Mouse (Mus musculus): ENCODE results near the gene Bcas3.
"Not testable (repeated sequence)": the region's sequence is repeated elsewhere in the genome, so short reads cannot be mapped to it uniquely, and the experiment has no call there.

The Bcas3 gene

DNA sequence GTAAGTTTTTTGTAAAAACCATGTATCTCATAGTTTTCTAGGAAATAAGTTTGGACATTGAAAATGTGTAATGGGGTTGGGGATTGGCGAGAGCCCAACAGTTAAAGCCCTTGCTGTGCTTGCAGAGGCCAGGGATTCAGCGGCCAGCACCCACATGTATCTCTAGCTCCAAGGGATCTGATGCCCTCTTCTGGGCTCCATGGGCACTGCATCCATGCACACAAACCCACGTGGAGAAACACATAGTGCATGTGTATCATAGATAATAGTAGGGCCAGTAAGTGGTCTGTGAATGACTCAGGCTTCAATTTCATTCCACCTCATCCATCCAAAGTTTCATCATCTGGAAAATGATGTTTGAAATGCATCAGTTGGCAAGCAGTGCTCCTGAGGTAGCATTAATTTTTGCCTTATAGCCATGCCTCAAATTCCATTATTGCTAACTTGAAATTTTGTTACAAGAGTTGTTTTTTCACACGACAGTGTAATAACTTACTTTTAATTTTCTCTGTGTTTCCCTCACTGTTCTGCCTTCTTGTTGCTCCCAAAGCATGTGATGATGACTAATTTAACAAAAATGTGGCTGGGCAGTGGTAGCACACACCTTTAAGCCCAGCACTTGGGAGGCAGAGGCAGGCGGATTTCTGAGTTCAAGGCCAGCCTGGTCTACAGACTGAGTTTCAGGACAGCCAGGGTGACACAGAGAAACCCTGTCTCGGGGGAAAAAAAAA lies 129.9 kb downstream of the Bcas3 start:
- in situ Hi-C loops (cut with MboI, MseI) = loop anchor here (5.0 kb wide), 1 partner anchor 101 kb away; no protein-coding TSS in a partner anchor

DNA sequence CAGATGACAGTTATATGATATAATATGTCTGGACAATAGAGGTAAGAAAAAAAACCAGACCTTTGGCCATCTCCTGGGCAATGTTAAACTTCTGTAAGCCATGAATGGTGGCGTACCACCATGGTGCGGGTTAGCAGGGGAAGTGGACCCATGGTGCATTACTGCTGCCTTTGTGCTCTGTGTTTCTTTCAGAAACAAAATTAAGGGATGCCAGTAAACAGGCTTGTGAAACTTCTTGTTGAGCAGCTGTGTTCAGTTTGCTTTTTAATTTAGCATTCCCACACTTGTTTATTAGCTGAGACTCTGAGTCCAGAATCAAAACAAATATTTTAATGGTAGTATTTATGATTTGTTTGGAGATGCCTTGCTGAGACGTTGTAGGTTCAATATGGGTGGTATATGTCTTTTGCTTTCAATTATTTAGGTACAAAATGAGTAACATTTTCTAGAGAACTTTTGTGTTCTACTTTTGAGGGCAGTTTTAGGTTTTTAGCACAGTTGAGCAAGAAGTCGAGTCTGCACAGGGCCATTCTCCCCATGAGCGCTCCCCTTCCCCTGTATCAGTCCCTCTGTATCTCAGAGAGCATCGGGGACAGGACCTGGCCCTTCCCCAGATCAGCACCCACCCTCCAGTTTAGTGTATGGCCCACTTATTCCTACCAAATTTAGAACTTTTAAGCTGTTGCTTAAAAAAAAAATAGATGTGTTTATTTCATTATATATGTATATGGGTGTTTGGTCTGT lies 132.4 kb downstream of the Bcas3 start:
- in situ Hi-C loops (cut with MboI, MseI) = no loop called here

DNA sequence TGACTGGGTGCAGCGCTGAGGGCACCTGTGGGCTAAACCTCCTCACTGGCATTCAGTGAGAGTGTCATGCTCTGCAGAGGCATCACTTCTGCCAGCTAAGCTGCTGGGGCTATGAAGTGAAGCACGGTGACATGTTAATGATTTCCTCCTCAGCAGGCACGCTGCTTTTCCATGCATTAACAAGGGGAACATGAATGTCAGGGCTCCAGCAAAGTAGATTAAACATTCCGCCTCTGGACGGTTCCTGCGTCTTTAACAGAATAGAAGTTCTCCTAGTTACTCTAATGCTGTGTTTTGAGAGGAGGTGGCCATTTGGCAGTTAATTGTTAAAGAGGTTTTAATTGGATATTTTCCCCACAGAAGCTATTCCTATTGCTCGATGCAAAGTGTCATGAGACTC lies 134.5 kb downstream of the Bcas3 start:
- in situ Hi-C loops (cut with MboI, MseI) = no loop called here

DNA sequence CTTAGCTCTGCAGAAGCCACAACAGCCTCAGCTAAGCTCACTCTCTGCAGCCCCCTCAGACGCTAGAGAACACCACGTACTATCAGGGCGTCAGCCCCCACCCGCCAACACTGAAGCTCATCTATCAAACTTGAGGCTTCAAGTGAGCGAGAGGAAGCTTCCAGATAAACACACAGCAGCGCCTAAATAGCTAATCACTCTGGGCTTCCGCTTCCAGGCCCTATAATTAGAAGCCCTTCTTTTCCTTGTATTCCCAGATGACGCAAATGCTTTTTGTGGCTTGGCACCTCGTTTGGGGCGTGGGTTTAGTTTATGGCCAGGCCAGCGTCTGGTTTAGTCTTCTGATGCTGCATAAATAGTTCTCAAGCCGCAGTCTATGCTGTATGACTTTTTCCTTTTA lies 139.3 kb downstream of the Bcas3 start:
- in situ Hi-C loops (cut with MboI, MseI) = no loop called here

DNA sequence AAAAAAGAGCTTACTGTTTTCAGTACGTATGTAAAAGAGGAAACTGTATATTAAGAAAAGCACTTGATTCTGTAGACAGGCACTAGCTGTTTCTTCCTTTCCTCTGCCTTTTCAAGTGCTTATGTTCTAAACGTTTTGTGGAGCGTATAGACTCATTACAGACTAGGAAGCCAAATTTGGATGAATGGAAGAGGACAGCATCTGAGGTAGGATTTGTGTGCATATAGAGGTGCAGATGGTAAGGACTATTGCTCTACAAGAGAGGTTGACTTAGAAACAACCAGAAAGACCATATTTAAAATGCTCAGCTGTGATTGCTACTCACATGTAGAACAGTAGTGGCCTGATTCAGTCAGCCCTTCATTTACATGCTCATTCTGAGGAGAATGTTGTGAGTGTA lies 139.7 kb downstream of the Bcas3 start:
- in situ Hi-C loops (cut with MboI, MseI) = no loop called here

DNA sequence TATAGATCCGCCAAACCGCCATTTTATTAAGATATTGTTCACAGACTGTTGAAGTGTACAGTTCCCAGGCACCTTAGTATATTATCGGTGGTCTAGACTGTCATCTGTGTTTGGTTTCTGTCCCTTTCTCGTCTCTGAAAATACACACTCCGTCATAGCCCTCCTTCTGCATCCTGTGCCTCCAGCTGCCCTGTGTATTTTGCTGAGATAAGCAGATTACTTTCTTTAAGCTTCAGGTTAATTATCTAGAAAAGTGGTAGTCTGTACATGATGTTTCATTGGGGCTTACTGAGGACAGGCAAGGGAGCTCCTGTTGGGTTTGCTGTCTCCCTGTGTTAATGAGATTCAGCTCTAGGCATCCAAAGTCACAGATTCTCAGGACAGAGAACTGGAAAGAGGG lies 146.6 kb downstream of the Bcas3 start:
- in situ Hi-C loops (cut with MboI, MseI) = no loop called here

DNA sequence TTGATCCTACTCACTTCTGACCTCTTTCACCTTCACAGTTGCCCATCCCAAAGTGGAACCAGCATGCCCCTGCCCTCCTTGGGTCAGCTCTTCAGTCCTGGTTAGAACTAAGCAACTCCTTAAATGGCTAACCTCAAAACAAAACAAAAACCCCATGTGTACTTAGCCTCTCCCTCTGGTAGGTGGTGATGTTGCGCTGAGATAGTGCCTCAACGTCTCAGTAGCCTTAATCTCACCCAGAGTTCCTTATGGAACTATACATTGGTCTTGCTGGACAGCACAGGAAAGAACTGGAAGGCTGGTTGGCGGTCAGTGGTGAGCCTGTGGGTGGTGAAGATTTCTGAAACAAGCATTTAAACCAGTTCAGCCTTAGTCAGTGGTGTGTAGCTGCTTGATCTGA lies 149.1 kb downstream of the Bcas3 start:
- in situ Hi-C loops (cut with MboI, MseI) = no loop called here

DNA sequence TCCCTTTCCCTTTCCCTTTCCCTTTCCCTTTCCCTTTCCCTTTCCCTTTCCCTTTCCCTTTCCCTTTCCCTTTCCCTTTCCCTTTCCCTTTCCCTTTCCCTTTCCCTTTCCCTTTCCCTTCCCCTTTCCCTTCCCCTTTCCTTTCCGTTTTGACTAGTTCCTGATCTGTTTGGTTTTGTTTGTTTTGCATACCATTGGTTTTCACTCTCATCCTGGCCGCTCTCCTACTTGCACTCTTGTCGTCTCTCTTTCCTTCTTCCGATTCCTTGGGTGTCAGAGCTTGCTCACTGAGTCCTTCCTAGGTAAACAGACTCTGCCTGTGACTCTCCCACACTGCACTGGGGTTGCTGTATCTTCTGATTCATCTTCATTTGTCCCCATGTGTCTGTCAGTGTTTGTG lies 151.8 kb downstream of the Bcas3 start:
- in situ Hi-C loops (cut with MboI, MseI) = not testable (repeated sequence)

DNA sequence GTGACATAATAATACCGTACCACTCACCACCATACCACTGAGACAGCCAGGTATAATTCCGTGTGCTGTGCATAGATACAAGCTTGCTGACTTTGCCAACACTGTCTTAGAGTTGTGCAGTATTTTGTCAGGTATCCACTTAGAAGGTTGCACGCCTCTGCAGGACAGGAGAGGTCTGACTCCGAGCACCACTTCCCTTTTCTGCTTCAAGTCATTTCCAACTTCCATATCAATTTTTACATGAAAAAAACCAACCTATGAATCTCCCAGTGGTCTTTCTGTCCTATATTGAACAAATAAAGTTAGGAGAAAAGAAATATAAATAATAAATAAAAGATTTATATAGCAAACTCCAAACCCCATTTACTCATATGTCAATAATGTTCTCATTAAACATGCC lies 152.8 kb downstream of the Bcas3 start:
- in situ Hi-C loops (cut with MboI, MseI) = no loop called here

DNA sequence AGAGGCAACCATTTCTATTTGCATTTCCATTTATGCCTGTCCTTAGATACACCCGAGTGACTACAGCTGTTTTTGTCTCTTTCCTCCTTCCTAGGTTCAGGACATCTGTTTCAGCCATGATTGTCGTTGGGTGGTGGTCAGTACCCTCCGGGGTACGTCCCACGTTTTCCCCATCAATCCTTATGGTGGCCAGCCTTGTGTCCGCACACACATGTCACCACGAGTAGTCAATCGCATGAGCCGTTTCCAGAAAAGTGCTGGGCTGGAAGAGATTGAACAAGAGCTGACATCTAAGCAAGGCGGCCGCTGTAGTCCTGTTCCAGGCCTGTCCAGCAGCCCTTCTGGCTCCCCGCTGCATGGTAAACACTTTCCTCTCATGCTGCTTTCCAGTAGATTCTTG lies 156.4 kb downstream of the Bcas3 start:
- in situ Hi-C loops (cut with MboI, MseI) = no loop called here

DNA sequence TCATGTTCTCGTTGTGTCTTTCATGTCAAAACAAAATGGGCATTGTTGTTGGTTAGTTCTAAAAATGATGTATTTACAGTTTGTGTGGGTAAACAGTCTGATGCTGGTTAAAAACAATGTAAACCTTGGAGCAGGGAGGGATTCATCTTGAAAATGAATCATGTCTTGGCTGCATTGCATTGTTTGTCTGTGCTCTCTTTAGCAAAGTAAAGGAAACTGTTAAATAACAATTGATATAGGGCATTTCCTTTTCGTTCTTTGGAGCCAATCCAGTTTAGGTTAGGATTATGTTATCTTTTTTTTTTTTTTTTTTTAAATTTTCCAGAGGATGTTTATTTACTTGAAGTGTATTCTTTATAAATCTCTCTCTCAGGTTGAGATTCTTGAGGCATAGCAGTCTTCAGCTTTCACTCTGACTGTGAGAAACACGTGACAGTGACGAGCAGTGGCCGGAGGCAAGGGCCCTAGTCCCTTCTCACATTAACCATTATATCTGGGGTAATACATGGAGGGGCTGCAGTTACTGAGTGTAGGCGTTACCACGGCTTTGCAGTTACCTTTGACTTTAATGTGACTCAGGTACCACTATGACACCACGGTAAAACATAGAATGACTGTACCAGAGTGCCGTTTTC lies 158.4 kb downstream of the Bcas3 start:
- in situ Hi-C loops (cut with MboI, MseI) = no loop called here

DNA sequence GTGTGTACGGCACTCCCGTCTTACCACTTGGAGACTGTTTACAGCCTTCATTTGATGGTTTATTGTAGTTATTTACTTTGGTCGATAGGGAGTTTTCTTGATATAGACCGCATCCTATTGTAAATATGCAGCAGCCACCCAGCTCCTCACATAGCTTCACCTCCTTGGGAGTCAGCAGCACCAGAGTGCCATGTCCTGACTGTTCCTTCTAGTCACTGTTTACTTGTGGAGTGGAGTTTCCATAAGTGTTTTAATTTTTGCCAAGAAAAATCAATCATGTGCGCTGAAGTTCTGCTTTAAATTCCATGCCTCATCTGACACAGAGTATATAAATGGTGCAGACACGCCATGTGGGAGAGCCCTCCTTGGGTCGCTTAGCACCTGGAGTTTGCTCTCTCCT lies 163.8 kb downstream of the Bcas3 start:
- in situ Hi-C loops (cut with MboI, MseI) = no loop called here

DNA sequence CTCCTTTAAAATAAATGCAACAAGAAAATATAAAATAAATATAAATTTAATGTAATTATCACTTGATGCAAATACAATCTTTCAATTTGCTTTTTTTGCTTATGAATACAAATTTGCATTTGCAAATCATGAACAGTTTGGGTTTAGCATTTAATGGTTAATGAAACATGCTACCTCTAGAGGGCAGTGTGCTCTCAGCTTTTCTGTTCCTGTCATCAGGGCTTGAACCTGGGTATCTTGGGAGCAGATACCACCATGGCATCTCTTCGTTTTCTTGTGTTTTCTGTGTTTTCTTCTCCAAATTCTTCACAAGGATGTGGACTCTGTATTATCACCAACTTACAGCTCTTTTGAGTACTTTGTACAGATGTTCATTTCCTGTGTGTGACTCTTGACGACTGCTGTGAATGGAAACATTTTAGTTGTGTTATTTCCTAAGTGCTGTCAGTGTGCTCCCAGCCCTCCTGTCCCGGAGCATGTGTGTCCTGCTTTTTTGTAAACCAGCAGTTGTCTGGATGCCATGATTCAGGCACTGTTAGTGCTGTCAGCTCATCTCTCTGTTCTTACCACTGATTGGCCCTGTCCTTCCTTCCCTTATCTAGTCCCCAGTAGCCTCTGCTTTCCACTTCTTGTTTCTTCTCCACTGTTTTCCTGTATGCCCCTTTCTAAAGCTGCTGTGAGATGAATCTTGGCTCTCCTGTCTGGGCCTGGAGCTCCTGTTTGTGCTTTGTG lies 165.2 kb downstream of the Bcas3 start:
- in situ Hi-C loops (cut with MboI, MseI) = no loop called here

DNA sequence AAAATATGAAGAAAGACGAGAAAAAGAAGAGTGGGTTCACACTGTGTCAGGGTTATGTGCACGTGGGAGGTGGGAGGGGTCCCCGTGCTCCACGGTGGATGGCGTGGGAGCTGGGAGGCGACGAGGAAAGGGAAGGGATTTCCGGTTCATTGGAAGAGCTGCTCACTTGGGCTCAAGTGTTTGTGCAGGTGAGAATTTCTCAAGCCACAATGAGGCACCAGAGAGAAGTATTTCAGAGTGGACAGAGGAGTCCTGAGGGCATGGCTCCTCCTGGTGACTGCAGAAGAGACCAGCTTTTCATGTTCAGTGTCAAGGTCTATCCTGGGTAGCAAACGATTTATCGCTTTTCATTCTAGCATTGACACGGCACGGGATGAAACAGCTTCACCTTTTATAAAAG lies 167.3 kb downstream of the Bcas3 start:
- in situ Hi-C loops (cut with MboI, MseI) = loop anchor here (10.0 kb wide), 1 partner anchor 305 kb away; no protein-coding TSS in a partner anchor

DNA sequence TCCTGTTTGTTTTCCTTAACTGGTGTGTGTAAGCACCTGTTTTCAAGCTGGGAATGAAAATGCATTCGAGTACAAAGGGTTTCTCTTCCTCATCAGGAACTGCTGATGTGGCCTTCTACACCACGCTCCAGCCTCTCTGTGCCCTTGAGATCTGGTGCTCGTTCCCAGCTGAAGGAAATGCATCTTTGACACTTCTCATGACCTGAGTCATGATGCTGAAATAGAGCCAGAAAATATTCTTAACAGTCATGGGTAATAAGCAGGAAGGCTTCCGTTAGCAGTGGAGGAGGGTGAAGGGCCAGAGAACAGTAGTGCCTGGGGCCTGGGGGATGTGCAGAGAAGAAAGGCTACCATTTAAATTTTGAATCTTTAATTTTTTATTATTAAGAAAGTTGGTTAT lies 168.0 kb downstream of the Bcas3 start:
- in situ Hi-C loops (cut with MboI, MseI) = loop anchor here (10.0 kb wide), 1 partner anchor 304 kb away; no protein-coding TSS in a partner anchor

DNA sequence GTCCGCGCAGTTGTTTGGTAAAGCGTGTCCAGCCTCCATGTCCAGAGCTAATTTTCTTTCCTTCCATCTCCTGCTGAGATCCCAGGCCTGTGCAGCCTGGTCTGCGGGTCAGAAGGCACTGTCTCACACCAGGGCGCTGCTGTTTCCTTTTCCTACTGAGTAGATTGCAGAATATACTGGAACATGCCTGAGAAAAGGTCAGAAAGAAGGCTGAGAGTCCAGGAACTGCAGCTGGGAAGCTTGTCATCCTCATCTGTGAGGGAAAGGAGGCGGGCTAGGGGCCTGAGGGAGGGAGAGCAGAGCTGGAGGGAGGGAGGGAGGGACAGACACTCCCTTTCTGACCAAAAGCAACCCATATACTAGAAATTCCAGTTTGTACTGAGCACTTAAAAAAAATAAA lies 170.7 kb downstream of the Bcas3 start:
- in situ Hi-C loops (cut with MboI, MseI) = loop anchor here (10.0 kb wide), 1 partner anchor 301 kb away; no protein-coding TSS in a partner anchor

DNA sequence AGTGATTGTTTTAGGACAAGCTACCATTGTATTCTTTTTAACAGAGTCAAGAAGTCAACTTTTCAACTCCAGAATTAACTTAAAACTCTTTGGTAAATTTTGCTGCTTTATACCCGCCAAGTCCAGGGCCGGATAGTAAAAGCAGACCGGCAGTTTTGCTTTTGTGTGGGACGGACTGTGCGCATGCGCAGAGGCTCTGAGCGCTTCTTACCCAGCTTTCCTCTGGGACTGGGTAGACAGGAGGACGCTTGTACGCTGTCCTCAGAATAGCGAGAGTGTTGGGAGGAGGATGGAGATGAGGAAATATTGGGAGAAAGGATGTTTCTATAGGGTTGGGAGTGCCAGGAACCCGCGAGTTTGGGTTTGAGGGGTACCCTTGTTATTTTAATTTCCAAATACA lies 171.2 kb downstream of the Bcas3 start:
- in situ Hi-C loops (cut with MboI, MseI) = loop anchor here (10.0 kb wide), 1 partner anchor 301 kb away; no protein-coding TSS in a partner anchor

DNA sequence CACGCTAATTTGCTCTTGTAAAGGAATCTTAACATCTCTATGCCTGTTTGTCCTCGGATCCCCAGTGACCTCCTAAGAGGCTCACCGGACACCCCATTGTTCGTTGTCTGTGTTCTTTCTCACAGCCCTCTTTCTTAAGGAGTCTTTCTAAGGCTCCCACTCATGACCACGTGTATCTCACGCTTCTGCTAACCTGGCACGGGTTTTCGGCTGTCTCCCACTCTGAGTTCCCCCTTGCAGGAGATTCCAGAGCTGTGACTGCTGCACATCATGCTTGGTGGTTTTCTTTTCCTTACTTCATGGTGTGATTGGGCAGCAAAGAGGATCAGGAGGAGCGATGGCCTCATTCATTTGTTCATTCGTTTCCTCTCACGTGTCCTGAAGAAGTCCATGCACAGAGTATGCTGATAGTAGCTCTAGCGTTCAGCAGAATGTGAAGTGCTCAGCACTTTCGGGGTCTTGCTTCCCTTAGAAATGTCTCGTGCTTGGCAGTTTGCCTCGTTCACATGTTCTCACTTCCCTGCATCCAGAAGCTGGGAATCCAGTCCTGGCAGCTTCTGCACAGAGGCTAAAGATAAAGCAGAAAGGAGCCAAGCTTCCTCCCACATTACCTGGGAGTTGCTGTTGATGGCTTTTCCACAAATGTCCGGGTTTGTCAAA lies 172.0 kb downstream of the Bcas3 start:
- in situ Hi-C loops (cut with MboI, MseI) = loop anchor here (10.0 kb wide), 1 partner anchor 300 kb away; no protein-coding TSS in a partner anchor

DNA sequence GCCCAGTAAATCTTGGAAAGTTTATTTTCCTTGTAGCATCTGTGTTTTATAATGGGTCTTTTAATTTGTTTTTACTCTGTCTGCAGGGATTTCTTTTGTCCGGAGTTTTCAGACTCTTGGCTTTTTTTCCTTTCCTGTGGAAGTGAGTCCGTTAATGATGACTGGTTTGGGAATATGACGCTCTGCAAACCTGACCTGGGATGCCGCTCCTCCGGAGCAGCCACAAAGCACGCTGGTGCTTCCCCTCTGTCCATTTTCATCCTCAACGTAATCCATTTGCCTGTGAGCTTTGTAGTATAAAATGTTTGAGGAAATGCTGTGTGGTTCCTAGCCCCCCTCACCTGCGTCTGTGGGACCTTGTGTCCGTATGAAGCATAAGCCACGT lies 172.5 kb downstream of the Bcas3 start:
- in situ Hi-C loops (cut with MboI, MseI) = loop anchor here (10.0 kb wide), 1 partner anchor 299 kb away; no protein-coding TSS in a partner anchor

DNA sequence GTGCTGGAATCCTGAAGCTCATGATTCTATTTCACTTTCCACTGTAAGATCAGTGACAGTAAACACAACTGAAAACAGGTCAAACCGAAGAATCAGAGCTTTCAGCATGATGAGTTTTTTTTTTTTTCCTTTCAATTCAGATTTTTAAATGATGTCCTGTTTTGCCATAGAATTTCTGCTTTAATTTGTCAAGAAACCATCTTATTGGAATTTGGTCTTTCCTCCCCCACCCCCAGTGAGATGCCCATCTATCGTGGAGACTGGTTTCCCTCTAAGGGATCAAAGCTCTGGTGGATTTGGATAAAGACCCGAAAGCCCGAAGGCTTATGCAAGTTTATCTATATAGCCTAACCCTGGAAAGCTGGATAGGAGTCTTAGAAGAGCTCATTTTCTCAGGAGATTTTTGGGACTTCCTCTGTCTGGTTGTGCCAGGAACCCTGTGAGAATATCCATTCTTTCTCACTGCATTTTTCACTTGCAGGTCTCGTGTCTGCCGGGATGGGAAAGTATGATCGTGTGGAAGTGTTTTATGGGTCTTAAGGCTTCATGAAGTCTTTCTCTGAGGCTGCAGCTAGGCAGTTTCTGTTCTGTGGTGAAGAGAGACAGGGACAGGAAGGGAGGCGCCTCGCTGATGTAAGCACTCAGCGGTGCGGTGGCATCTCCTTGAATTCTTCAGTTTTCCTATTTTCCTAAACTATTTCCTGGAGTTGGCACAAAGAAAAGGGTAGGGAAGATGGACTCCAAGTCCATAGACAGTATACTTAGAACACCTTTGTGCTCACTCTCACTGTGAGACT lies 173.2 kb downstream of the Bcas3 start:
- in situ Hi-C loops (cut with MboI, MseI) = loop anchor here (10.0 kb wide), 1 partner anchor 299 kb away; no protein-coding TSS in a partner anchor

Measured in T-helper 2 cell (primary cell).